Mouse (Mus musculus) embryonic fibroblast, embryonic 13.5 days (primary cell): ENCODE results near the gene Eps15l1.

Source experiments
- CTCF ChIP-seq: IDR thresholded peaks from 2 replicates; pipeline ENCODE4 v1.5.1; 2011; ENCODE audit warnings: mild to moderate bottlenecking, control low read depth, low read length, moderate library complexity, borderline replicate concordance; ENCODE audit not compliant: insufficient read depth
- POLR2A ChIP-seq: IDR thresholded peaks from 2 replicates; pipeline ENCODE4 v1.6.1; 2011; ENCODE audit warnings: low read depth, mild to moderate bottlenecking, control low read depth, low read length, moderate library complexity

DNA sequence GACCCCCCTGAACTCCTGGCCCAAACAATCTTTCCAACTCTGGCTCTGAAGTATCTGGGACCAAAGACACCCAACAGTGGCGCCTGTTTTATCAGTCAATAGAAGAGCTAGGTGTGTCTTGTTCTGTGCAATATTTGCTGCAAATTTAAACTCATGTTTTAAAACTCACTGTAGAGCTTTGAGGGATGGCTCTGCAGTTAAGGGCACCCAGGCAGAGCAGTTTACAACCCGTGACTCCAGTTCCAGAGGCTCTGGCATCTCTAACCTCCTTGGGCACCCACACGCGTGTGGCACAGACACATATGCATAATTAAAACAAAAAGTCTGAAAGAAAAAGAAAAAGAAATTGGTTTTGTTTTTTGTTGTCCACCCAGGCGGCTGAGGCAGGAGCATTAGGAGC lies 119.8 kb downstream of the Eps15l1 start:
- TF ChIP-seq CTCF = no peak
- TF ChIP-seq POLR2A = no peak
